Mouse (Mus musculus): ENCODE data around the gene Ltb. TPM values are rescaled to one million over a fixed set of nuclear protein-coding genes. Genes with fewer than 3 reads are reported as not detected.
A peak's percentile ranks its signal among the peaks of the same experiment; 100 is the strongest.

The Ltb gene
- polyA plus RNA-seq, 1 experiment from 2014 or later, result 167 TPM

GRCm38 (mm10) chr17:35164568-35165450, 29.4 kb upstream of the Ltb start, which contains the start of gene Prrc2a:
TSS of gene Prrc2a (minus strand) at chr17:35164897.
- DNase-seq (ENCODE audit: low spot score), result peak; percentile 99

- no peak for DNase-seq (ENCODE audit: low spot score)
These were observed 28.6 kb upstream of the Ltb start for GRCm38 (mm10) chr17:35165451-35166155.

GRCm38 (mm10) chr17:35166352-35167035, 27.7 kb upstream of the Ltb start:
- peak; percentile 89 for DNase-seq (ENCODE audit: low spot score)

GRCm38 (mm10) chr17:35167794-35168193, 26.4 kb upstream of the Ltb start:
- no peak for DNase-seq (ENCODE audit: low spot score)

GRCm38 (mm10) chr17:35168541-35169207, 25.6 kb upstream of the Ltb start:
- peak; percentile 84 for DNase-seq (ENCODE audit: low spot score)

GRCm38 (mm10) chr17:35172445-35173234, 21.6 kb upstream of the Ltb start:
- DNase-seq (ENCODE audit: low spot score), result no peak

GRCm38 (mm10) chr17:35173329-35173728, 20.9 kb upstream of the Ltb start:
- peak; percentile 48 for DNase-seq (ENCODE audit: low spot score)

GRCm38 (mm10) chr17:35174201-35174977, 19.9 kb upstream of the Ltb start:
- no peak for DNase-seq (ENCODE audit: low spot score)

- DNase-seq (ENCODE audit: low spot score), result no peak
These were observed 18.9 kb upstream of the Ltb start for GRCm38 (mm10) chr17:35175382-35175781.

- DNase-seq (ENCODE audit: low spot score), result no peak
These were observed 18.3 kb upstream of the Ltb start, which contains the start of gene Aif1 for GRCm38 (mm10) chr17:35175968-35176367. TSS of gene Aif1 (minus strand) at chr17:35176068.

GRCm38 (mm10) chr17:35178528-35178927, 15.7 kb upstream of the Ltb start:
- DNase-seq (ENCODE audit: low spot score), result peak; percentile 80

- no peak for DNase-seq (ENCODE audit: low spot score)
These were observed 14.1 kb upstream of the Ltb start for GRCm38 (mm10) chr17:35180093-35180492.

- peak; percentile 85 for DNase-seq (ENCODE audit: low spot score)
These were observed 8.3 kb upstream of the Ltb start for GRCm38 (mm10) chr17:35185639-35186611.

GRCm38 (mm10) chr17:35186681-35187080, 7.6 kb upstream of the Ltb start:
- DNase-seq (ENCODE audit: low spot score), result peak; percentile 71

- DNase-seq (ENCODE audit: low spot score), result no peak
These were observed 6.9 kb upstream of the Ltb start for GRCm38 (mm10) chr17:35187345-35187744.

GRCm38 (mm10) chr17:35187959-35188610, 6.2 kb upstream of the Ltb start, which contains the start of gene Lst1:
TSS of gene Lst1 (minus strand) at chr17:35188439.
- no peak for DNase-seq (ENCODE audit: low spot score)

GRCm38 (mm10) chr17:35189186-35189585, 5.1 kb upstream of the Ltb start:
- DNase-seq (ENCODE audit: low spot score), result peak; percentile 33

- peak; percentile 73 for DNase-seq (ENCODE audit: low spot score)
These were observed 4.1 kb upstream of the Ltb start for GRCm38 (mm10) chr17:35190096-35190495.

All from thymus, postnatal 0 days (tissue).